Mouse (Mus musculus): Measurements from ENCODE around the gene Zscan21.
"Not testable (repeated sequence)": the region's sequence is repeated elsewhere in the genome, so short reads cannot be mapped to it uniquely, and the experiment has no call there.

DNA sequence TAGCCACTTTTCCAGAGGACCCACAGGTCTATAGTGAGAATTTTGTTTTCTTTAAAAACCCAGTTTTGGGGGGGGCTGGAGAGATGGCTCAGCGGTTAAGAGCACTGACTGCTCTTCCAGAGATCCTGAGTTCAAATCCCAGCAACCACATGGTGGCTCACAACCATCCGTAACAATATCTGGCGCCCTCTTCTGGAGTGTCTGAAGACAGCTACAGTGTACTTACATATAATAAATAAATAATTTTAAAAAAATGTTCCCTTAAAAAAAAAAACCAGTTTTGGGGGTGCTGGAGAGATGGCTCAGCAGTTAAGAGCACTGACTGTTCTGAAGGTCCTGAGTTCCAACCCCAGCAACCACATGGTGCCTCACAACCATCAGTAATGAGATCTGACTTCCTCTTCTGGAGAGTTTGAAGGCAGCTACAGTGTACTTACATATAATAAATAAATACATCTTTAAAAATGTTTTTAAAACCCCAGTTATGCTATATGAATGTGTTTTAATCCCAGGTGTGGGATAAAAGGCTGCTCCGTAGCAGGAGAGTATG, 6.8 kb upstream of the Zscan21 start:
- not testable (repeated sequence) for TF ChIP-seq CTCF (IDR thresholded peaks at IDR 0.05; ENCODE audit: low read depth, low read length); GATA2 (IDR thresholded peaks at IDR 0.05; ENCODE audit: borderline replicate concordance, low read depth, low read length); TAL1 (conservative IDR thresholded peaks at IDR 0.05; ENCODE audit: low read depth, low read length); GATA1 (IDR thresholded peaks at IDR 0.05; ENCODE audit: borderline replicate concordance, low read length); POLR2AphosphoS5 (IDR thresholded peaks at IDR 0.05; ENCODE audit: insufficient replicate concordance, low read depth, low read length)

All from G1E (cell line).